Mouse (Mus musculus): ENCODE results near the gene Pcare.

Pcare gene

GRCm38 (mm10) chr17:71730655-71731054 is 22.0 kb downstream of the Pcare start:
- no peak for DNase-seq (ENCODE audit: extremely low read depth, low read depth)

- no peak for DNase-seq (ENCODE audit: extremely low read depth, low read depth)
Observed at GRCm38 (mm10) chr17:71721019-71721418, 31.7 kb downstream of the Pcare start.

- no peak for DNase-seq (ENCODE audit: extremely low read depth, low read depth)
Observed at GRCm38 (mm10) chr17:71720434-71720833, 32.3 kb downstream of the Pcare start.

GRCm38 (mm10) chr17:71717881-71718625 is 34.6 kb downstream of the Pcare start:
- DNase-seq (ENCODE audit: extremely low read depth, low read depth) = no peak

- no peak for DNase-seq (ENCODE audit: extremely low read depth, low read depth)
Observed at GRCm38 (mm10) chr17:71715034-71715433, 37.7 kb downstream of the Pcare start.

GRCm38 (mm10) chr17:71712279-71712678 is 40.4 kb downstream of the Pcare start:
- DNase-seq (ENCODE audit: extremely low read depth, low read depth) = no peak

GRCm38 (mm10) chr17:71707715-71708114 is 45.0 kb downstream of the Pcare start:
- no peak for DNase-seq (ENCODE audit: extremely low read depth, low read depth)

GRCm38 (mm10) chr17:71705550-71706480 is 46.9 kb downstream of the Pcare start:
- DNase-seq (ENCODE audit: extremely low read depth, low read depth) = no peak

GRCm38 (mm10) chr17:71705113-71705512 is 47.6 kb downstream of the Pcare start:
- DNase-seq (ENCODE audit: extremely low read depth, low read depth) = no peak

- DNase-seq (ENCODE audit: extremely low read depth, low read depth) = no peak
Observed at GRCm38 (mm10) chr17:71698619-71698956, 54.1 kb downstream of the Pcare start.

- DNase-seq (ENCODE audit: extremely low read depth, low read depth) = no peak
Observed at GRCm38 (mm10) chr17:71697896-71698618, 54.6 kb downstream of the Pcare start.

- DNase-seq (ENCODE audit: extremely low read depth, low read depth) = no peak
Observed at GRCm38 (mm10) chr17:71696396-71696795, 56.3 kb downstream of the Pcare start.

GRCm38 (mm10) chr17:71695716-71696315 is 56.9 kb downstream of the Pcare start:
- no peak for DNase-seq (ENCODE audit: extremely low read depth, low read depth)

- no peak for DNase-seq (ENCODE audit: extremely low read depth, low read depth)
Observed at GRCm38 (mm10) chr17:71695151-71695550, 57.5 kb downstream of the Pcare start.

- DNase-seq (ENCODE audit: extremely low read depth, low read depth) = no peak
Observed at GRCm38 (mm10) chr17:71693780-71694179, 58.9 kb downstream of the Pcare start.

Data from MEL-GATA-1-ER (cell line).